Mouse (Mus musculus) megakaryocyte, adult 5-6 weeks (primary cell): Measurements from ENCODE around the gene Ptprj. TPM values are rescaled to one million over a fixed set of nuclear protein-coding genes. Genes with fewer than 3 reads are reported as not detected.

Source experiments
- ATAC-seq: 2 replicates; pipeline ENCODE4 v1.8.0; 2016; ENCODE audit warnings: mild to moderate bottlenecking, inconsistent platforms; ENCODE audit not compliant: poor library complexity, severe bottlenecking
- total RNA-seq, 2 experiments: library from RNA; stranded (forward) in 1 of 2; stranded (reverse) in 1 of 2; fragments of 153-499, 151-499 nt in 1 of 2; fragments of 221-1000, 200-1000 nt in 1 of 2; gene quantifications; 2 replicates each; pipeline versions ENCODE4 v1.2.3 to v1.2.4; 2015 to 2017

Ptprj gene
- total RNA-seq, 2 experiments from 2014 or later = 94.7 to 103 TPM

DNA sequence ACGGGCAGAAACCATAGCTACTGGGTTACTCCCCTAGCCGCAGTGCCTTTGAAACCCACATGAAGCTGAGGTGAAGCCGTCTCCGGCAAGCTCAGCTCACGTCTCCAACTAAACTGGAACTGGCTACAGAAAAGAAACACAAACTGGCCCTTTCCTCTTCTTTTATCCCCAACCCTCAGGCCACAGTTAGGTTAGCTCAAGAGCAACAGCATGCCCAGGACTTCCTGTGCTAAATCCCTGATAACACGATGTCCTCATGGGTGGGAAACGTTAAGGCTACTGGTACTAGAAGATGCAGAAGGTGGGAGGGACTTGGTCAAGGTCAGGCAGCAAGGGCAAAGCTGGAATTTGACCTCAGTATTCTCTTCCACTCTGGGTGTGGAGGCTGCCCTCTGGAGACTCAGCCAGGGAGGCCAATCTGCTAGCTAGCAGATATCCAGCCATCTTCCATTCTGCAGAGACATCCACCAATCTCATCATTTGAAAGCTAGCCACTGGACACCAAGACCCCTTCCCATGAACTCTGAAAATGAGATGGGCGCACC lies 18.2 kb downstream of the Ptprj start:
- ATAC-seq = no peak

DNA sequence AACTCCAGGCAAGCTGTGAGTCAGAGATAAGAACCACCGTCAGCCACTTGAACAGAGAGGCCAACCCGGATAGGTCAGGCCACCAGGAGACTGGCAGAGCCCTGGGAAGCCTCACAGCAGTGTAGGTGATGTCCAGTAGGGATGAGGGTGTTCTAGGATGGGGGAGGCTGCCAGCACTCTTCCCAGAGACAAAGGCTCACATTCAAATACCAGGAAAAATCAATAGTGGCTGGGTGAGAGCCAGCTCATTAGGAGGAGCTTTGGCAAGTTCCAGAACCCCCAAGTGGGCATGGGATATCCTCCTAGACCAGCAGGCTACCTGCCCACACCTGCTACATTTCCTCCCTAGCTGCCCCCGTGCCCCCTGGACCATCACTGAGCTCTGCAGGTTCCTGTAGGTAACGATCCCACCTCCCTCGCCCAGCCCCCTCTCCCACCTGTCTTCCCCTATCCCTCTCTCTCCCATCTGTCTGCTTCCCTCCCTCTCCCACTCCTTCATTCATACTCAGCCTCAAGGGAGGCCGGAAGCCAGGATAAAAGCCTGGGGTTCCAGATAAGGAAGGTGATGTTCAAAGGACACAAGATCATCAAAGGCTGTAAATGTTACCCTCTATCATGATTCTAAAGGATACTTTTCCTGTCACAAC lies 20.1 kb downstream of the Ptprj start:
- peak; percentile 33; the same call in 1 of the 2 replicates for ATAC-seq

DNA sequence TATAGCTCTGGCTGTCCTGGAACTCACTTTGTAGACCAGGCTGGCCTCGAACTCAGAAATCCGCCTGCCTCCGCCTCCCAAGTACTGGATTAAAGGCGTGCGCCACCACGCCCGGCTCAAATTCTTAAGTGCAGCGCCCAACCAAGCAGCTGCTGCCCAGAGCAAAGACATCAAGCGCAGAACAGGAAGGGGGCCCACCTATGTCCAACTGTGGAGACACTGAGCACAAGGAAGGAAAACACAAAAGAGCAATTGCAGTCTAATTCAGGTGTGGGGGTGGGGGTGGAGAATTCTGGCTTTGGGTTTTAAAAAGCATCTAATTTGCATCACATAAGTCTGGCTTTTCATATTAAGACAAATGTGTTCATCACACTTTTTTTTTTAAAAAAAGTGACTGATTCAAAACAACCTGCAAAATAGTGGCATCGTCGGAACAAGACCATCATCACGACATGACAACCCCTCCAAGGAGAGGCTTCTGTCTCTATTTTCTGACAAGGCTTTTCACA lies 20.7 kb downstream of the Ptprj start:
- no peak for ATAC-seq

DNA sequence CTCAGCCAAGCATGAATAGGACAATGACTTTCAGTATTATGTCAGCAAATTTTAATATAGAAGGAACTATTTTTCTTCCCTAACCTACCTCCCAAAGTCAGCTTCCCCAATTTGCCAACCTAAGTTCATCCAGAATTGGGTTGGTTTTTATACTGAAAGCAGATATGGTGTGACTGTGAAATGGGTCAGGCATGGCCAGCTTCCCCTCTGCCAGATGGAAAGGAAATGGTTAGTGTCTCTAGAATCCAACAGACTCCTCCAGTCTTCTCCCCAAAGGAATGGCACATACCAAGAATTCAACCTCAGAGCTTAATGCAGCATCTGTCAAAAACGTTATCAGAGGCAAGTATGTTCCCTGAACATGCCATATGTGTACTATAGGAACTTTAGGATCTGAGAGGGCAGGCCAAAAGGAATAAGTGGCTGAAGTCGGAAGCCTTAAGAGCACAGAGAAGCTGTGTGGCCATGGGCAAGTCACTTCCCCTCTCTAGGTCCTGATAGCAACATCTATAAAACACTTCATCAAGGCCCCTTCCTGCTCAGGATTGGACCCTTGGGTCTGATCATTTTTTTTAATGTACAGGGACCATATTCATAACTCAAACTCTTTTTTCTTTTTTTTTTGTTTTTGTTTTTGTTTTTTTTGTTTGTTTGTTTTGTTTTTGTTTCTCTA lies 21.3 kb downstream of the Ptprj start:
- ATAC-seq = peak; percentile 62

DNA sequence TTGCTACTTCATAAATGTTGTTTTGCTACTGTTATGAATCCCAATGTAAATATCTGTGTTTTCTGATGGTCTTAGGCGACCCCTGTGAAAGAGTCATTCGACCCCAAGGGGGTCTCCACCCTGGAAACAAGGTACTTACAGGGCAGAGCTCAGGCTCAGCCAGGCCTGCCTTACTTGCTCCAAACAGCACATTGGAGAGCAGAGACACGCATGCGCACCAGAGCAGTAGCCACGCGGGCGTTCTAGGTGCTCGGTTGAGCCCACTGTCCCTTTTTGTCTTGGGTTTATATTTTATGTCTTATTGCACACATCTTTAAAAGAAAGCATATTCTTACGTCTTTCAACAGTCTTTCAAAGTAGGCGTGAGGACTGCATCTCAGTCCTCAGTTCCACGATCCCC lies 22.1 kb downstream of the Ptprj start:
- no peak for ATAC-seq

DNA sequence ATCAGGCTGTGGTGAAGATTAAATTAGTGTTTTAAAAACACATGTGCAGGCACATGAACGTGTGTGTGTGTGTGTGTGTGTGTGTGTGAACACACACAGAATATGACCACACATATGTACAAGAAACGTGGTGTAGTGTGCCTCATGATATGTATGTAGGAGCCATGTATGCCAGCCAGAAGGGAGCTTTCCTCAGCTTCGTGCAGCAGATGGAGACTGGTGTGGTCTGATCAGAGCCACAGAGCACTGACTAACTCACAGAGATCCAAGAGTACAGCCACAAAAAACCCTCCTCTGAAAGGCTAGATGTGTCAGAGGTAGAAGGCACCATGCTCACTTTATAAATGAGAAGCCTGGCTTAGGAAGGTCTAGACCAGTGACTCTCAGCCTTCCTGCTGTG lies 22.5 kb downstream of the Ptprj start:
- no peak for ATAC-seq

DNA sequence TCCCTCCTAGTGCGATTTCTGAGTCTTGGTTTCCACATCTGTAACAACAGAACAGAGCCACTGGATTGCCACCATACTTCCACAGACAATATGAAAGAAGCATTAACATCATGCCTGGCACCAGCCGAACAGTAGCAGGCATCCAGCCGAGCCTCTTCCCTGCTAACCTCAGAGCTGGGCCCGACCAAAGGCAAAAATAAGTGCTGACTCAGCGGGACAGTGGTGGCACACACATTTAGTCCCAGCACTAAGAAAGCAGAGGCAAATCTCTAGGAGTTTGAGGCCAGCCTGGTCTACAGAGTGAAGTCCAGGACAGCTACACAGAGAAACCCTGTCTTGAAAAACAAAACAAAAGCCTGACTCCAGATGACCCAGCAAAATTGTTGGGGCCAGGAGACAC lies 24.7 kb downstream of the Ptprj start:
- ATAC-seq = no peak

DNA sequence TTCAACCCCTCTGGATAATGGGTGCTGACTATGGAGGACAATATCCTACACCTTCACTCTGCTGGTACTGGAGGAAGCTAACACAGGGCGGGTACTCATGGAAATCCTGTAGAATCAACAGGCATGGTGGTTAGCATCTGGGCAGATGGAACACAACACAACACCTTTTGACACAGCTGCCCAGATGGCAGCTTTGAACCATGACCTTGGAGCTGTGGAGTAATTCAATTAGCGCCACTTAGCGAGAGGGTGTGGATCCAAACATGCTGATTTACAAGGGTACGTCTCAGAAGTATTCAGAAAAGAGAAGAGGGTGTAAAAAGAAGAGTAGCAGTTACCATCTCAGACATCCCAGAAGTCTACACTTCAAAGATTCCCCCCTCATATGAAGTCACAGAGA lies 25.6 kb downstream of the Ptprj start:
- no peak for ATAC-seq

DNA sequence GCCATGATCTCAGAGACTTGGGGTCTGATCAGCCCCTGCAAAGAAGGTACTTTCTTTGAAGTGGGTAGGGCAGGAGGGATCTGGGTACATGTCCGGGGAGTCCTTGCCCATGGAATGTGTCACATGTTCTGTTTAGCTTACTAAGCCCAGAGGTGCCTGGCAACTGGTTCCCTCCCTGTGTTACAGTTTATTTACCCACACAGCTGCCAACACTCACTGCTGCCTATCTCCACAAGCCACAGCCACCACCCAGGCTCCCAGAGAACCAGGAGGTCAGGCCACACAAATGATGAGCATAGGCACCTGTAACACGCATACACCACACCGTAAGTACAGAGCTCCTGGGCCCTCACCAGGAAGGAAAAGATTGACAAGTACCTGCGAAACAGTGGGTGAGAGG lies 26.6 kb downstream of the Ptprj start:
- peak; percentile 25; the same call in 1 of the 2 replicates for ATAC-seq

DNA sequence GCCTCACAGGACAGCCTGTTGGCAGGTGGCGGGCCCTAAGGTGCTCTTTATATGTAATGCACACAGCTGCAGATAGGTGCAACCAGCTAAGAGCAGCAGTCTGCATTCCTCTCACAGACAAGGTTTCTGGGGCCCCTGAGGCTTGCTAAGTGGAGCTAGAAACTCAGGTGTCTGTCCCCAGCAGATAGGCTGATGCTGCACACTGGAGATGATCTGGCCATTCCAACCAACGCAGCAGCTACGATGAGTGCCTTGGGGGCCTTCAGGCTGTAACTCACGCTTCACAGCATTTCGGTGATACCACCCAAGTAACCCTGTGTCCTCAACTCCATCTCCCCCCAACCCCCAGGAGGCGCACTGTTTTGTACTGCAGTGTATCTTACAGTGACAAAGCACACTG lies 29.8 kb downstream of the Ptprj start:
- no peak for ATAC-seq

DNA sequence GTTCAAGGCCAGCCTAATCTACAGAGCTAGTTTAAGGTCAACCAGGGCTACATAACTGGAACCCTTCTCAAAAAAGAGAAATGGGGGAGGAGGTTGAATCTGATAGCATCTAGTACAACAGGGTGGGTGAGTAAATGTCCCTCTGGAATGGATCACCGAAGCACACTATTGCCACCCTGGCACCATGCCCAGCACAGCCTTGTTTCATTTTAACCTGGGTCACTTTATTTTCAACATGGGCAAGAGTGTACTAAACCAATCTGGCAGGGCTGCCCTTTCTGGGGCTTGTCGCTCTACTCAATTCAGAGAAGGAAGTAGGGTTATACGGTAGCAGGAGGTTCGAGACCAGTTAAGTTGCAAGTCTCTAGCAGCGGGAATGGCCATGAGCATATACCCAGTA lies 31.9 kb downstream of the Ptprj start:
- no peak for ATAC-seq

DNA sequence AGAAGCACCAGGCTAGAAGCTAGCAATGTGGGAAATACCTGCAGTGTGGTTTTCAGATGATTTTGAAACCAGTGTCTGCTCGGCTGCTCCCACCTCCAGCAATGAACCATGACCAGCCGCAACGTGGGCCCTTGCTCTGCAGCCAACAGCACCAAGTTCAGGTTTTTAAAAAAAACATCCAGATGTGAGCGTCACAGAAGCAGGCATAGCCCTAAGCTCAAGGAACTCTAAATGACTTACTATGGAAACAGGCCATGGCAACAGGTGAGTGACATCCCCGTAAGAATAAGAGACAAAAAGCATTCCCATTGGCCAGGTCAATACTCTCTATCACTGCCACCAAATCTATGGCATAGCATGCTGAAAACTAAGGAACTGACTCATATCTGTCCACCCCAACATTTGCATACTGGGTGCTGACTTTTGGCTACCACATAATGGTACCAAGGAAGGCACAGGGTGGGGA lies 33.3 kb downstream of the Ptprj start:
- ATAC-seq = no peak

DNA sequence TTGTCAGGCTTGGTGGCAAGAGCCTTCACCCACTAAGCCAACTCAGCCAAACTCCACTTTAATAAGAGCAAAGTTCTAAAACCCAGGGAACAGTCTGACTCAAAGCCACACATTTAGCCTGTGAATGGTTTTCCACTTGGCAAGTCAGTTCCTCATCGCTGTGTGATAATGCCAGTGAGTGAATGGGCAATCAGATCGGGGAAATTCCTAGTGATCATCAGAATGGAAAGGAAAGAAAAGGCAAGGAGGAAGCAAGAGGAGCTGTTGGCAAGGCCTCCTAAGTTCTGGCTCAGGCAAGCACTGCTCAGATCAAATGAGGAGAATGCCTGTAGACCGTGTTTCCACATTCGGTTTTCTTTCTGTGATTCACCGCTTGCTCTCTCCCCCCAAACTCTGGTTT lies 35.2 kb downstream of the Ptprj start:
- no peak for ATAC-seq

DNA sequence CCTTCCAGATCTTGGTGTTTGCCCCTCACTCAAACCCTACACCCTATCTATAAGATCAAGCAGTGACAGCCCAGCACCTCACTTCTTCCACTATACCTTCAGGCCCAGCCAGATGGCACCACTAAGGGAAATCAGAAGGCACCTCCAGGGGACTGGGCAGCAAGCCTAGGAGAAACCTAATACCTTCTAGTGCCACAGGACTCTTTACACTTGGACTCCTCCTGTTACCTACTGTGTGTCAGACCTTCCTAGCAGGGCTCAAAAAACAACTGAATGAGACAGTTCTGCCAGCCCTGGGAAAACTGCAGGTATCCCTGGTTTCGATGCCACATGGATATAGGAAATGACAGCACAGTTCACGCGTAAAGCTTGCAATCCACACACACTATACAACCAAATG lies 36.5 kb downstream of the Ptprj start:
- no peak for ATAC-seq

DNA sequence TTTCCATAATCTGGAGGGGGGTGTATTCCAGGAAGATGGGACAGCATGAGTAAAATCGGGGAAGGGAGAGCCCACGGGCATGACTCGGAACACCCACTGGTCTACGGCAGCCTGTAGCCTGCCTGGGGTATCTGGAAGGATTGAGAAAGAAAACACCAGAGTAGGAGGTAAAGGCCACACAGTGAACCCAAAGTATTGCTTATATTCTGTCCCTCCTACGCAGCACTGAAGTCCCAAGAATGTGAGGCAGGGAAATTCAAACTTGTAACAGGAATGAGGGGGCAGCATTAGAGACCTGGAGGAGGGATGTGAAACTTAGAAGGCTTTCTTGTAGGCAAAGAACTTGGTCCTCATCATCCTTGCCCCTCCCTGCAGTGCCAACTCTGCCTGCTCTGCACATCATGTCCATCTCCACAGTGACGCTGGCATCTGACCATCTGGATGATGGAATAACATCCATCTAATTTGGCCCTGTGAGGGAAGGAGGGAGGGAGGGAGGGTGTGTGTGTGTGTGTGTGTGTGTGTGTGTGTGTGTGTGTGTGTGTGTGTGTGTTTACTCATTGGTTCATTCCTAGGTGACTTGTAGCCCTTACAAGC lies 37.2 kb downstream of the Ptprj start:
- ATAC-seq = no peak

DNA sequence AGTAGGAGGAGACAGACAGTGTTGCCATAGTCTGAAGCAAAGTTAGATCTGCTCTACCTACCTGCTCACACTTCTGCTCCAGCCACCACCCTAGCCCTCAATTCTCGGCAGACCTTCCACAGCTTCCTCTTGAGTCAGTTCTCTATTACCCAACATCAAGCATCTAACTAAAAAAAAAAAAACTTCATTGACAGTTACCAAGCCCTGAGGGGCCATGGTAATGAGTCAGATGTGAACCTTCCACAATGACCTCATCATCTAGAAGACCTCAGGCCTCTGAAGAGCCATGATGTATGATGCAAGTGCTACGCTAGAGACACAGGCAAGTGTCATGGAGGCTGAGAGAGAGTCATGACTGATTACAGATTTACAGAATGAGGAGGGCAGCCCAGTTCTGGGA lies 37.8 kb downstream of the Ptprj start:
- peak; percentile 93 for ATAC-seq

DNA sequence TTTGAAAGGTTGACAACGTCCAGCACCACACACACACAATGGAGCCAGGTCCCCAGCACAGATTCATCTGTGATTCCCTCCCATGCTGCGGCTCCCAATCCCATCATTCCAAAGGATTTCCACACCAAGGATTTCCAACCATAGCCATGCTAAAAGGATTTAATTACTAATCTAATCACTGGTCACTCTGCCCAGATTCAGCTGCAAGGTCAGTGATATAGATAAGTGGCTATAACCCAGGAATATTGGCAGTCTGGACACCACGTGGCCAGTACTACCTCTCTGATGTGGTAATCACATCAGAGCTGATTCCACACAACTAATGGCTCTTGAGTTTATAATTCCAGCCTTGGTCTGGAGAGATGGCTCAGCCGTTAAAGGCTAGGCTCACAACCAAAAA lies 41.2 kb downstream of the Ptprj start:
- ATAC-seq = no peak

DNA sequence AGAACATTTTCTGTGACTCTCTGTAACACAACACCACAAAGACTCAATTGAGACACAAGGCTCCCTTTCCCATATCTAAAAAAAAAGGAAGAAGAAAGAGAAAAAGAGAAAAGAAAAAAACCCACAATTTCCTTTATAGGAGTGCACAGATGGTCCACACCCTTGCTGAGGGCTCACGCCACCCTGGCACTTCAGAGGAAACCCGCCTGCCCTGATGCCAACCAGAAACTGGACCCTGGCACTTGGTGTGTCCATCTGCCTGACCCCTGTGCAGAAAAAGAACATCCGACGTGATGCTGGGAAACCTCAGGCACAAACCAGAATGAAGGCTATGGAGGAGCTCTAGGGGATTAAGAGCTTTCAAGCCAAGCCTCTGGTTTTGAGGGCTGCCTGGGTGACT lies 43.2 kb downstream of the Ptprj start:
- ATAC-seq = peak; percentile 34

DNA sequence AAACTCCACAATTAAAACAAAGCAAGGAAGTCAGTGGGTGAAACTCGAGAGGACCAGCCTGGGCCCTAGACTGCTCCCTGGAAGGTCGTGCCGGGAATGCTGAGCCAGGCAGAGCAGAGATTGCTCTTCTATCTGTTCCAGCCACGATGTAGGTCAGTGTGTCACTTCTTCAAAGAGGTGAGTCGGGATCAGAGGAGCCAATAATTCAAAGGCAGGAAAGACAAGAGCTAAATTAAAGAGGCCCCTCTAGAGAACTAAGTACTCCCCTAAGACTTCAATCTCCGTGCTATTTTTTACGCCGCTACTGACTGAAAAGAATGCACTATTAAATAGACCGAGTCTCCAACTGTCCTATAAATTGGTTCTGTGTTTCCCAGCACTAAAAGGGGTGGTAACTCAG lies 43.9 kb downstream of the Ptprj start:
- no peak for ATAC-seq

DNA sequence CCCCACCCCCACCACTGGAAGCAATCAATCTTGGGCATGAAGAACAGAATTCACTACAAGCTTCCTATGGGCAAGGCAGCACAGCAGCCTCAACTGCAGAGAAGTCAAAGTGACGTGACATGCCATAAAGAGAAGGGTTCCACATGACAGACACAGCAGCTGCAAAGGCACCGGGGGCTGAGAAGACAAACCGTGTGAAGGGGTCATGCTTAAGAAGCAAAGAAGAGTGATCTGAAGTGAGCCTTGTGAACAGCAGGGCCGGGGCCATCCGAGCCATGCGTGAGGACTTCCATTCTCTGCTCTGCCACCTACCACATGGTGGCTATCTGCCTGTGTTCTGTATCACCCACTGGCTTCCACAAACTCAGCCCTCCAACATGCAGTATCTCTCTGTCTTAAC lies 45.7 kb downstream of the Ptprj start:
- ATAC-seq = no peak

DNA sequence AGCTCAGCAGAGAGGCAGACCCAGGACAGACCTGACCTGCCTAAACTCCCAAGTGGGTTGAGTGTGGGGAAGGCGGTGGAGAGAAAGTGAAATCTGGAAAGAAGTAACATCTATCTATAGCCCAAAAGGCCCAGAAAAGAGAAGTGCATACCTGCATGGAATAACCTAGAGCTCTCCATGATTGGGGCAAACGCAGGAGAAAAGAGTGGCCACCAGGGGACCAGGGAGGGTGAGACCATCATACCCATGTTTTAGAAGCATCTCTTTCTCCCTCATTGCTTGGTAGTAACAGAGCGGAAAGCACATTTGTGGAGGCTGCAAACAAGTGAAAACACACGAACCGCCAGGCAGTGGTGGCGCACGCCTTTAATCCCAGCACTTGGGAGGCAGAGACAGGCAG lies 46.5 kb downstream of the Ptprj start:
- no peak for ATAC-seq

DNA sequence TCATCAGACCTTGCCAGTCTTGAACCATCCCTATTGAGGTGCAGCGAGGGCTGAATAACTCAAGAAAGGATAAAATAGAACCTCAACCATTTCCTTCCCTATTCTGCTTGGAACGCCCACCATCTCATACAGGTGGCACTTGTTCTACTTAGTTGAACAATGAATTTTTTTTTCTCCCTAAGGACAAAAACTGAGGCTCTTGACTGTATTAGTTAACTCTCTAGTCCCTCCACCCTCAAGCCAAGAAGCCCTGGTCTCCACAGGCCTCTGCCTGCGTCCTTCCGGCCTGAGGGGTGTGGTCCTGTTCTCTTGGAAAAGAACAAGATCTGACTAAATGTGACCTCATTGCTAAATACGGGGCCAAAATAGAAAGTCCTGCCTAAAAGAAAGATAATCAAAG lies 48.4 kb downstream of the Ptprj start:
- 0 out of 2 replicates have a peak, but pooled peaks have one; percentile 27 for ATAC-seq
